Mouse (Mus musculus): ENCODE data around the gene Acd. TPM values are rescaled to one million over a fixed set of nuclear protein-coding genes. Genes with fewer than 3 reads are reported as not detected.
A peak's percentile ranks its signal among the peaks of the same experiment; 100 is the strongest.

The Acd gene
- total RNA-seq, 1 experiment from 2014 or later = 26.3 TPM

DNA sequence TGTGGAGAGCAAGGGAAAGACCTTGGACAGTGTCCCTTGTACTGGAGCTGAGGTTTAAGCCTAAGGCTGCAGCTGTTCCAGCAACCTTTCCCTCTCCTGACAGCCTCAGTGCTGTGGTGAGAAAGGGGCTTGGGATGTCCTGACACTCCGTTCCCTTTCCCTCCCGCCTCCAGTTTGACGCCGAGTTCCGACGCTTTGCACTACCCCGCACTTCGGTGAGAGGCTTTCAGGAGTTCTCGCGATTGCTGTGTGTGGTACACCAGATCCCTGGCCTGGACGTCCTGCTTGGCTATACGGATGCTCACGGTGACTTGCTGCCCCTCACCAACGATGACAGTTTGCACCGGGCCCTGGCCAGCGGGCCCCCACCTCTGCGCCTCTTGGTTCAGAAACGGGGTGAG, 1.1 kb upstream of the Acd start:
- DNase-seq = no peak

DNA sequence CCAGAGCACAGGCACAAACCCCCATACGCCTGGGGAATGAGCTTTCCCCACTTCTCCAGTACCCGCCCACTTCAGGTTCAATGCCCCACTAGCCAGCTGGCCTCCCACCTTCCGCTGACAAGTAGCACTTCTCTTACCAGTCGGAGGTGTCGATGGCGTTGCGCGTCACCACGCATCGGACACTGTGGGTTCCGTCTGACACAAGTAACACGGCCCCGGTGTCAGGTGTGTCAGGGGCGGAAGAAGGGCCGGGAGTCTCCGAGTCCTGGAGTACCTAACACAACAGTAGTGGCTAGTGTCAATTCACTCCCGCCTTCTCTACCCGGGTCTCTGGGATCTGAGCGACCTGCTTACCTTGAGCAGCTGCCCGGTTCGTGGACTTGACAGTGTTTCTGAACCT, 336 bp downstream of the Acd start:
- DNase-seq = peak; percentile 39

GRCm38 (mm10) chr8:105699488-105700215, 1.2 kb downstream of the Acd start:
- DNase-seq = no peak

DNA sequence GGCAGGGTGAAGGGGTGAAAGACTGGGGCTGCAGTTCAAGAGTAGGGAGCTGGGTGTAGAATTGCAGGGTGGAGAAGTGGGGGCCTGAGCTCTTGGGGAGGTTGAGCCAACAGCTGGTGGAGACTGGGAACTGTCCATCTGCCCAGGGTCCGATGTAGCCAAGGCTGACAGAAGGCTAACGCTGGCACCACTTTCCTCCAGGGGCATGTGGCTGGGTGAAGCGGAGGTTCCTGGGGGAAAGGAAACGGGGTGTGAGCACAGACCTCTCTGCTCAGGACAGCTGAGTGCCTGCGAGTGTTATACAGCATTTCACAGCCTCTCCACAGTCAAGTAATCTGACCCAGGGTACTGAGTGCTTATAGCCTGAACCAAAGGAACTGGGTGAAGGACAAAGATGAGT, 2.2 kb downstream of the Acd start:
- DNase-seq = no peak

DNA sequence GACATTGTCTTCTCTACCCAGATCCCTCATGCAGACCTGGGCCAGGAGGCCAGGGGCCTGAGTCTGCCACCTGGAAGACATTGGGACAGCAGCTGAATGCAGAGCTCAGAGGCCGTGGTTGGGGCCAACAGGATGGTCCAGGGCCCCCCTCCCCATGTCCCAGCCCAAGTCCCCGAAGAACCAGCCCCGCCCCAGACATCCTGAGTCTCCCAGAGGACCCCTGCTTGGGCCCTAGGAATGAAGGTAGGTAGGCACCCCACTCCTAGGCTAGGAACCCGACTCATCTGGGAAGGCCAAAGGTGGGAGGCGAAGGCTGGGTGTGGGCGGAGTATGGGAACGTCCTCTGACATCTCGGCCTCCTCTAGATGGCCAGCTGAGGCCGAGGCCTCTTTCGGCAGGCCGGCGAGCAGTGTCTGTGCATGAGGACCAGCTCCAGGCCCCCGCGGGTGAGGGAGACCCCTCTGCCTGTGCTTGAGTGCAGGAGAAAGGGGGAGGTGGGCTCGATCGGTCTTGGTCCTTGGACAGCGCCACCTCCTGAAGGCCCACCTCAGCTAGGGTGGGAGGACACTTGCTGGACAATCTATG, 3.6 kb downstream of the Acd start:
- DNase-seq = no peak

- no peak for DNase-seq
These were observed 5.7 kb downstream of the Acd start for GRCm38 (mm10) chr8:105695080-105695780.

- no peak for DNase-seq
These were observed 6.7 kb downstream of the Acd start for GRCm38 (mm10) chr8:105694051-105694799.

GRCm38 (mm10) chr8:105693648-105694047, 7.3 kb downstream of the Acd start:
- DNase-seq = peak; percentile 82

- DNase-seq = no peak
These were observed 8.3 kb downstream of the Acd start for GRCm38 (mm10) chr8:105692449-105693182.

GRCm38 (mm10) chr8:105690978-105691377, 9.9 kb downstream of the Acd start:
- no peak for DNase-seq

DNA sequence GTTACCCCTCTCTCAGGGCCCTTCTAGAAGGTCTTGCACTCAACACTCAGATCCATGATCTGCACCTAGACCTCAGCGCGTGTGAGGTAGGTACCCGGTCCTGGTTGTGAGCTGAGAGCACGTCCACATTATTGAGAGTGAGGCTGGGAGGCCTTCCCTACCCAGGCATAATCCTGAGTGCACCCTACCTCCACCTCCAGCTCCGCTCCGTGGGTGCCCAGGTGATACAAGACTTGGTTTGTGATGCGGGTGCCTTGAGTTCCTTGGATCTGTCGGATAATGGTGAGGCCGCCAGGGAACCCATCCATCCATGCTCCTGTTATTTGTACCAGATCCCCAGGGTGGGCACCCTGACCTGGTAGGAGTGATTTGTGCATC, 10.9 kb downstream of the Acd start:
- no peak for DNase-seq

DNA sequence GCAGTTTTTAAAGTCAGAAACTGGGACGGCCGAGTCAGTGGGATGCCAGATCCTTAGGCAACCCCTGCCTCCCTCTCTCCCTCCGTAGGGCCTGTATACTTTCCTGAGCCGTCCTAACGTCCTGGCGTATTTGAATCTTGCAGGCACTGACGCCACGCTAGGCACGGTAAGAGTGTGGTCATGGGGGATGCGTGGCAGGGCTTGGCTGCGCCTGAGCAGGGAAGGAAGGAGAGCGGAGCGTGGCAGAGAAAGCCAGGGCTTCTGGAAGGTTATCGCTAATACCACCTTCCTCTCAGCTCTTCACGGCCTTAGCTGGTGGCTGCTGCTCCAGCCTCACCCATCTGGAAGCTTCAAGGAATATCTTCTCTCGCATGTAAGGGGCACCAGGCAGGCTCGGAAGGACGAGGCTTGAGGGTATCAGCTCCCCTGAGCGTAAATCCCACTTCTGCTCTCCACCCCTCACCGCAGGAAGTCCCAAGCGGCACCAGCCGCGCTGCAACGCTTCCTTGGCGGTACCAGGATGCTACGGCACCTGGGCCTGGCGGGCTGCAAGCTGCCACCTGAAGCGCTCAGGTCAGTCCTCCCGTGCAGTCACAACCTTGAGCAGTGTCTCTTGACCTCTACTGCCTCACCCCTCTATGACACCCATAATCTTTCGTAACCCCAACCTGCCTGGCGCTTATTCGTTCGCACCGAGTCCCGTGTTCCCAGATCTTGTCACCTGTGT, 11.5 kb downstream of the Acd start:
- DNase-seq = no peak

- no peak for DNase-seq
These were observed 12.6 kb downstream of the Acd start for GRCm38 (mm10) chr8:105688242-105688752.

- no peak for DNase-seq
These were observed 13.4 kb downstream of the Acd start for GRCm38 (mm10) chr8:105687512-105687911.

DNA sequence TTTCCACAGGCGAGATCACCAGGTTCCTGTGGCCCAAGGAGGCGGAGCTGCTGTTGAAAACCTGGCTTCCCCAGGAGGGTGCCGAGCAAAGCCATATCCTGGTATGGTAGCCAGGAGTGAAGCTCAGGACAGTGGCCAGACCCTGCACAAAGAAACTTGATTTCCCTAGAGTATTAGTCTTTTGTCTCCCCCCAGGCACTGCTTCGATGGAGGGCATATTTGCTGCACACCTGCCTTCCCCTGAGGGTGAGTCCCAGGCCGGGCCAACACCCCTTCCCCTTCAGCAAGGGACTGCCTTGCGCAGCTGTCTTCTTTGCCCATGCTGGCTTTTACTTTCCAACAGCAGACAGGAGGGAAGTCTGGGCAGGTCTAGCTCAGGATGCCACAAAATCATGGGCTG, 14.4 kb downstream of the Acd start:
- no peak for DNase-seq

DNA sequence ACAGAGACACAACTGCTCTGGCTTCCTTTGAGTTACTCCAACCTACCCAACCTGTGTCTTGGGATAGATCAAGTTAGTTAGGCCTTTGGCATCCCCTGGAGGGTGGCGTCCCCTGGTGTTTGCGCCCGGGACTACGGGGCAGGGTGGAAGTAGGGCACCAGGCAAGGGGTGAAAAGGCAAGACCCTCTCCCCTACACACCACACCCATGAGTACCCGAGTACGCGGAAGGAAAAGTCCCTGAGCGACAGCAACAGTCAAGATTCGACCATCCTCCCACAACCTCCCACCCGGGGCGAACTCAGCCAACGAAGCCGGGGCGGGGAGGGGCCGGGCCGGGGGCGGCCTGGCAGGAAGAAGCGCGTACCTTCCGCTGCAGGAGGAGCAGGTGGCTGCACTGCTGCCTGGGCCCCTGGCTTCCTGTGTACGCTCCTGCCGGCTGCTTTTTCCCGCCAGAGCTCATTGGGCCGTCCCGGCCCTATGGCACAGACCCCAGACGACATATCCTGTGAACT, 15.1 kb downstream of the Acd start, which contains the start of gene Carmil2:
Gene Carmil2 (plus strand): TSS at position 479 of the 513 bp plus-strand sequence.
- DNase-seq = peak; percentile 65

- DNase-seq = no peak
These were observed 15.6 kb downstream of the Acd start for GRCm38 (mm10) chr8:105685325-105685724.

GRCm38 (mm10) chr8:105677891-105678290, 23.0 kb downstream of the Acd start:
- DNase-seq = no peak

DNA sequence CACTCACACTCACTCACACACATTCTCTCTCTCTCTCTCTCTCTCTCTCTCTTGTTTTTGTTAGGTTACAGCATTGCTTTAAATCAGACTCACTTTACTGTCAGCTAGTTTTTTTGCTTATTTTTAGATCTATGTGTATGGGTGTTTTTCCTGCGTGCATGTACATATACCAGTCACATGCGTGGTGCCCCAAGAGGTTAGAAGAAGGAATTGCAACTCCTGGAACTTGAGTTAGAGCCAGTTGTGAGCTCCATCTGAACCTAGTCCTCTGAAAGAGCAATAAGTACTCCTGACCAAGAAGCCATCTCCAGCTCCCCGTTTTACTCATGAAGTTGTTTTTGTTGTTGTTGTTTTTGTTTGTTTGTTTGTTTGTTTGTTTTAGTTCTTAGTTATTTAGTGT, 39.7 kb downstream of the Acd start:
- no peak for DNase-seq

DNA sequence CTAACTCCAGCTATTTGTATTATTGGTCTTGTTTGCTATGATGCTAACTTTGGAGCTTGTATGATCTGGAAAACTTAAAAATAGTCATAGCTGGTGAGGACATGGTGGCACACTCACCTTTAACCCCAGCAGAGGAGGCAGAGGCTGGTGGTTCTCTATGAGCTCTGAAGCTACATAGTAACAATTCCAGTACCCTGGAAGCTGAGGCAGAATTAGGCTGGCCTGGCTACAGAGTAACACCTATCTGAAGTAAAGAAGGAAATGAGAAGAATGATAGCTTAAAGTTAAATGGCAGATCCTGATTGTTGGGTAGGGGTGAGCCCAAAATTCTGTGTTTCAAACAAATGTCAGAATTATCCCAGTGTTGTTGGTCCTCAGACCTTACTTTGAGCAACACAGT, 43.3 kb downstream of the Acd start:
- no peak for DNase-seq

- DNase-seq = no peak
These were observed 52.0 kb downstream of the Acd start for GRCm38 (mm10) chr8:105648929-105649328.
